Mouse (Mus musculus): ENCODE data around the gene Gse1. TPM values are rescaled to one million over a fixed set of nuclear protein-coding genes. Genes with fewer than 3 reads are reported as not detected.

The Gse1 gene
- polyA plus RNA-seq, 1 experiment from 2014 or later = 15.4 TPM

GRCm38 (mm10) chr8:120397444-120398411, 169.5 kb downstream of the Gse1 start:
- ATAC-seq (ENCODE audit: low FRiP score, low read depth) = peak; percentile 25; the same call in 1 of the 2 replicates
- peak overlapping the region; percentile 49 for H3K27ac ChIP-seq (replicated peaks)
- peaks cover 53% of the 10 kb centered on the region for H3K4me1 ChIP-seq (replicated peaks)
- no peak overlapping the region for H3K4me3 ChIP-seq
- H3K4me2 ChIP-seq = peak overlapping the region; percentile 20; the same call in 1 of the 2 replicates
- WGBS = 29% methylated on average over 15 of the region's 15 CpGs
- no peaks in the 10 kb centered on the region for H3K27me3 ChIP-seq
- H3K9me3 ChIP-seq = no peaks in the 10 kb centered on the region
- no peak overlapping the region for H3K9ac ChIP-seq
- H3K36me3 ChIP-seq = no peaks in the 10 kb centered on the region

- peaks cover 41% of the 10 kb centered on the region for H3K4me1 ChIP-seq (replicated peaks)
- 0 out of 2 replicates have a peak, but pooled peaks have one; percentile 35 for ATAC-seq (ENCODE audit: low FRiP score, low read depth)
- H3K36me3 ChIP-seq = no peaks in the 10 kb centered on the region
- H3K4me3 ChIP-seq = peak overlapping the region; percentile 20
- peak overlapping the region; percentile 51 for H3K4me2 ChIP-seq
- peak overlapping the region; percentile 64 for H3K27ac ChIP-seq (replicated peaks)
- no peaks in the 10 kb centered on the region for H3K9me3 ChIP-seq
- 25% methylated on average over 33 of the region's 33 CpGs for WGBS
- H3K27me3 ChIP-seq = no peaks in the 10 kb centered on the region
- peak overlapping the region; percentile 18; the same call in 1 of the 2 replicates for H3K9ac ChIP-seq
Observed at GRCm38 (mm10) chr8:120399212-120399934, 171.1 kb downstream of the Gse1 start.

DNA sequence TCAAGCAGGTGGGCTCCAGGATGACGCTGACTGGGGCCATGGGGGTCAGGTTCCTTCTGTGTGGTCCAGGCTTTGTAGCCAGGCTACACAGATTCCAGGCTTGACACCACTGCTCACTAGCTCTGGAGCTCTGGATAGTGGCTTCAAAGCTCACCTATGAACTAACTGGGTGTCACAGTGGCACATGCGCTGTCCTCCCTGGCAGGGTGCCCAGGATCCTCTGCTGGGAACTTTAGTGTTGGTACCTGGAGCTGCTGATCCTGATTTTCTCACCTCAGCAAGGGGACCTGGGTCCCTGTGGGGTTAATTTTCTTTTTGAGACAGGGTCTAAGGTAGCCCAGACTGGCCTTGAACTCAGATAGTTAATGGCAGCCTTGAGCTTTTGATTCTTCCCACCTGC, 173.0 kb downstream of the Gse1 start:
- Histone ChIP-seq H3K4me2 (no peak overlapping the region), H3K4me3 (no peak overlapping the region), H3K27me3 (no peaks in the 10 kb centered on the region), H3K27ac (replicated peaks) (no peak overlapping the region), H3K36me3 (no peaks in the 10 kb centered on the region), H3K9ac (no peak overlapping the region), H3K4me1 (replicated peaks) (peaks cover 48% of the 10 kb centered on the region), H3K9me3 (no peaks in the 10 kb centered on the region)
- WGBS = 85% methylated on average over 2 of the region's 2 CpGs
- ATAC-seq (ENCODE audit: low FRiP score, low read depth) = no peak

DNA sequence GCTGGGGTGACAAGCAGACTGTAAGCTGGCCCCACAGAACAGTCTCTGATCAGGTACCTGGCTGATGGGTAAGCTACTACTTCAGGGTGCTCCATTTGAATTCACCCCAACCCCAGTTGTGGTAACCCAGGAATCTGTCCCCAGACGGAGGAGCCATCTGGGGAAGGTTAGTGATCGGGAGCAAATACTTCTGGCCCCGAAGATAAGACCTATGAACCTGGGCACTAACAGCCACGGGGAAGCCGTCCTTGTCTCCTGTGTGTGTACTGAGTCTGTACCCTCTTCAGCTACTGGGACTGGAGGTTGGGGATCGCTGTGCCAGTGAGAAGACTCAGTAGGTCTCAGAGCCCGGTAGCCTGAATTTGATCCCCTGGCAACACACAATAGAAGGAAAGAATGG, 173.5 kb downstream of the Gse1 start:
- H3K9ac ChIP-seq = no peak overlapping the region
- WGBS = 85% methylated on average over 7 of the region's 7 CpGs
- no peaks in the 10 kb centered on the region for H3K36me3 ChIP-seq
- H3K27me3 ChIP-seq = no peaks in the 10 kb centered on the region
- peaks cover 46% of the 10 kb centered on the region for H3K4me1 ChIP-seq (replicated peaks)
- H3K4me2 ChIP-seq = no peak overlapping the region
- no peak overlapping the region for H3K27ac ChIP-seq (replicated peaks)
- H3K4me3 ChIP-seq = no peak overlapping the region
- ATAC-seq (ENCODE audit: low FRiP score, low read depth) = no peak
- H3K9me3 ChIP-seq = no peaks in the 10 kb centered on the region

DNA sequence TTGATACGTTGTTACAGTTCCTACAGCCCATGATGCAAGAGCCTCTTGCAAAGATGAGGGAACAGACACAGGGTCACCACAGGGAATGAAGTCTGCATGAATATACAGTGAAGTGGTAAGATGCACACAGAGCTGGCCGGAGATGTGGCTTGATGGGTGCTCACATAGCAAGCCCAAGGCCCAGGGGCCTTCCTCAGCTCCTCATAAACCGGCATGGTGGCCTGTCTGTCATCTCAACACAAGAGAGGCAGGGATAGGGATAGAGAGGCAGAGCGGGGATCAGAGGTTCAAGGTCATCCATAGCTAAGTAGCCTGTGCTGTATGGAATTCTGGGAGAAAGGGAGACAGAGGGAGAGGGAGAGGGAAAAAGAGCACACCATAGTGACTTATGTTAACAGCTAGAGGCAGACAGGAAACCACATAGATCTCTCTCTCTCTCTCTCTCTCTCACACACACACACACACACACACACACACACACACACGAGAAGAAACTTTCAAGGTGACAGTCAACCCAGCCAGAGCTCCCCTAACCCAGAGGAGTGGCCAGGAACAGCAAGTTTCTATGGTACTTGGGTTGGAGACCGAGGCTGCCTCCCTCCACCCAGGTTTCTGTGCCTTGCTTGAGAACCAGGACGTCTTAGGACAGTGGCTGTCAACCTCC, 175.5 kb downstream of the Gse1 start:
- Histone ChIP-seq H3K27ac (replicated peaks) (no peak overlapping the region), H3K4me2 (no peak overlapping the region), H3K27me3 (no peaks in the 10 kb centered on the region), H3K36me3 (no peaks in the 10 kb centered on the region), H3K9ac (no peak overlapping the region), H3K4me3 (no peak overlapping the region), H3K4me1 (replicated peaks) (peaks cover 40% of the 10 kb centered on the region), H3K9me3 (no peaks in the 10 kb centered on the region)
- 78% methylated on average over 7 of the region's 7 CpGs for WGBS
- ATAC-seq (ENCODE audit: low FRiP score, low read depth) = no peak

GRCm38 (mm10) chr8:120404609-120405036, 176.4 kb downstream of the Gse1 start:
- Histone ChIP-seq H3K9me3 (no peaks in the 10 kb centered on the region), H3K27me3 (no peaks in the 10 kb centered on the region), H3K36me3 (no peaks in the 10 kb centered on the region), H3K9ac (no peak overlapping the region), H3K4me2 (no peak overlapping the region), H3K4me3 (no peak overlapping the region), H3K4me1 (replicated peaks) (peaks cover 40% of the 10 kb centered on the region), H3K27ac (replicated peaks) (no peak overlapping the region; the same call in 1 of the 2 replicates)
- WGBS = 27% methylated on average over 7 of the region's 7 CpGs
- no peak for ATAC-seq (ENCODE audit: low FRiP score, low read depth)

DNA sequence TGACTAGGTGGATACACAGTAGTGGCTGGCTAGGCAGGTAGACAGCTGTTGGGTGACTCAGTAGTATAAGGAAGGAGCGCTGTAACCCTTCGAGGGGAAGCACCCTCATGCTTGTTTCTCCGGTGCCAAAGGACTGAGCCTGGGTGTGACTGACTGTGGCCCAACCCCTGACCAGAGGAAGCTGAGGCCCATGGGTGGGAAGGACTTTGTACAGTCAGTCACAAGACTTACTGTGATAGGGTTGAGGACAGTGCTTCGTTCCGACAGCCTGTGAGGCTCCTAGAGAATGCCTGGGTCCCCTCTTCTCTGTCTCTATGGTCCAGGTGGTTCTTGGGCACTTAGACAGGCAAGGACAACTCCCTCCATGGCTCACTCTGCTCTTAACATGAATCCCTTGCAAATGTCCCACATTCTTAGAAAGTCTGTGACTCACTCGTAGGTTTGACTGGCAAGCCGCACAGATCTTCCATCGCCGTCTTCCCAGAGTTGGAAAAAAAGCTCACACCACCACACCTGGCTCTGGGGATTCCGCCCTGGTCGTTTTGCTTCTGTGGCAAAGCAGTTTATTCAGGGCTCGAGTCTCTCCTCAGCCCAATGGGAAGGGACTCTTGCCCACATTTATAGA, 177.9 kb downstream of the Gse1 start:
- Histone ChIP-seq H3K4me3 (no peak overlapping the region), H3K4me2 (no peak overlapping the region), H3K36me3 (no peaks in the 10 kb centered on the region), H3K9me3 (no peaks in the 10 kb centered on the region), H3K27ac (replicated peaks) (no peak overlapping the region), H3K9ac (no peak overlapping the region), H3K27me3 (no peaks in the 10 kb centered on the region; the same call in 1 of the 2 replicates), H3K4me1 (replicated peaks) (peaks cover 46% of the 10 kb centered on the region)
- ATAC-seq (ENCODE audit: low FRiP score, low read depth) = no peak
- WGBS = 93% methylated on average over 12 of the region's 12 CpGs

- 21% methylated on average over 9 of the region's 9 CpGs for WGBS
- H3K4me3 ChIP-seq = no peak overlapping the region
- ATAC-seq (ENCODE audit: low FRiP score, low read depth) = no peak
- peaks cover 62% of the 10 kb centered on the region for H3K4me1 ChIP-seq (replicated peaks)
- H3K36me3 ChIP-seq = no peaks in the 10 kb centered on the region
- no peak overlapping the region for H3K9ac ChIP-seq
- H3K4me2 ChIP-seq = no peak overlapping the region
- H3K27me3 ChIP-seq = no peaks in the 10 kb centered on the region; the same call in 1 of the 2 replicates
- H3K27ac ChIP-seq (replicated peaks) = 0 out of 2 replicates have a peak overlapping the region, but pooled peaks have one; percentile 16
- no peaks in the 10 kb centered on the region for H3K9me3 ChIP-seq
Observed at GRCm38 (mm10) chr8:120407701-120408240, 179.5 kb downstream of the Gse1 start.

DNA sequence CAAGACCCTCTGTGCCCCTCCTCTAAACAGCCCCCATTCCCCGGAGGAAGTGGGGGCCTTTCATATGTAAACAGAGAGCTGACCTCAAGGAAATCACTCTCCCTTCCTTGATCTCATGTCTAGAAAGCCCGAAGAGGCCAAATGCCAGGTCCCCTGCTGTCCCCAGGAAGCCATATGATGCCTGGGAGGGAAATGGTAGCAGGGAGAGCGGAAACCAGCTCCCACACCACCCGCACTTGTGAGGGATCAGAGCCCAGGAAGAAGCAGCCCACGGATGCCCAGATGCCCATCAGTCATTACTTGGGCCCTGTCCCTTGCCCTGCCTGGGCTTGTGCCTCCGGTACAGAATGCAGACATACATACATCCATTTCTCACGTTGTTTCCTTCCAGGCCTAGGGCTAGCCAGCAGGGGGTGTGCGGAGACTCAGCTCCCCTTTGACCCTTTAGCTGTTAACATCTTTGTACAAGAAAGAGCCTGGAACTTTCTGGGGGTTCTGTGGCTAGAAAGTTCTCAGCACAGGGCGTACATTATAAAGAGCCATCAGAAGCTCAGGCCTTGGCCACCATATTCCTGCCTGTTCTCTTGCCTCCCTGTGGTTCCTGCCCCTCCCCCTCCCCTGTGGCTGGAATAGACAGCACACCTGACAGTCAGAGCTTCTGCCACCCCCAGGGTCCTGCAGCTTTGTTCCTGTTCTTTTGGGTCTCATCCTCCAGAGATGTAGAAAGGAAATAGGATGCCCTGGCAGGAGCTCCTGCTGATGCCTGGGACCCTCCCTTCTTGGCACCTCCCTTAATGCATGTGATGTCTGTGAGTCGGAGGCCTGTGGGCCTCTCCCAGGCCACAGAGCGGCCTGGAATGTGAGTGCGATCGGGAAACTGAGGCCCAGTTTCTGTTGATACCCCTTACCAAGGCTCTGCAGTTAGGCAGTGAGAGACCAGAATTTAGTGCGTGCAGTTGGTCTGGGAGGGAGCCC, 180.3 kb downstream of the Gse1 start:
- Histone ChIP-seq H3K4me2 (no peak overlapping the region), H3K4me3 (no peak overlapping the region), H3K4me1 (replicated peaks) (peaks cover 70% of the 10 kb centered on the region), H3K27me3 (no peaks in the 10 kb centered on the region; the same call in 1 of the 2 replicates), H3K27ac (replicated peaks) (0 out of 2 replicates have a peak overlapping the region, but pooled peaks have one; percentile 16), H3K9ac (no peak overlapping the region), H3K9me3 (no peaks in the 10 kb centered on the region), H3K36me3 (no peaks in the 10 kb centered on the region)
- no peak for ATAC-seq (ENCODE audit: low FRiP score, low read depth)
- WGBS = 37% methylated on average over 14 of the region's 14 CpGs

- no peak for ATAC-seq (ENCODE audit: low FRiP score, low read depth)
- no peaks in the 10 kb centered on the region for H3K36me3 ChIP-seq
- H3K27ac ChIP-seq (replicated peaks) = no peak overlapping the region
- 24% methylated on average over 11 of the region's 11 CpGs for WGBS
- H3K4me3 ChIP-seq = no peak overlapping the region
- H3K4me1 ChIP-seq (replicated peaks) = peaks cover 75% of the 10 kb centered on the region
- no peak overlapping the region for H3K9ac ChIP-seq
- no peaks in the 10 kb centered on the region for H3K9me3 ChIP-seq
- H3K27me3 ChIP-seq = no peaks in the 10 kb centered on the region; the same call in 1 of the 2 replicates
- H3K4me2 ChIP-seq = no peak overlapping the region
Observed at GRCm38 (mm10) chr8:120409371-120410013, 181.2 kb downstream of the Gse1 start.
